Mouse (Mus musculus) gastrocnemius, postnatal 36 days (tissue): Measurements from ENCODE around the gene Gm20517. TPM values are rescaled to one million over a fixed set of nuclear protein-coding genes. Genes with fewer than 3 reads are reported as not detected.

ENCODE experiments used
- DNase-seq, 2 experiments: peaks; one replicate each; pipeline ENCODE4 v3.0.0; 2022
- intact Hi-C: fragments of 180-260 bp; cut with DNase I; formaldehyde crosslinking; loops from one replicate; pipeline ENCODE4 v1.15.1; 2025
- total RNA-seq, 2 experiments: library from RNA; stranded (reverse); gene quantifications; 2 replicates each; pipeline ENCODE4 v1.2.3; 2021

Gene Gm20517
- total RNA-seq, 2 experiments from 2014 or later: 0.42 to 1.3 TPM

GRCm38 (mm10) chr17:47695337-47695710 is 83.9 kb downstream of the Gm20517 start:
- no peak for DNase-seq
- intact Hi-C loops: no loop called here

- no peak for DNase-seq
- intact Hi-C loops: no loop called here
Measured at GRCm38 (mm10) chr17:47698156-47698555, 86.8 kb downstream of the Gm20517 start.

DNA sequence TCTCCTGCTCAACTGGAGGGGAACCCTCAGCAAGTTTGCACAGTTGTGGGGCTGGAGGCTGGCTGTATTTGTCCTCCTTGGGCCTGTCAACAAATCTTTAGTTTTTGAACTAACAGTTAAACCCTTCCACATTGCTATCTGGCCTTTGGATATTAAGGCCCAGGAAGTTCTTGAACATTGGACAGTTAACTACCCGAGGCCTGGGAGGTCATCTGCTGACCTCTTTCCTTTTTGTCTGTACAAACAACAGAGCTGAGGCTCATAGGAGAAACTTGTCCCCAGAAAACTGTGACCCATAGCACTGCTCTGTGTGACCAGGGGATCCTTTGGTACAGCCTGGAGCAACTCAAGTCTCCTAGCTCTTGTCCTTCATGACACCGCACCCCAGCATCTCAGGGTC is 87.7 kb downstream of the Gm20517 start:
- intact Hi-C loops: no loop called here
- DNase-seq: no peak

GRCm38 (mm10) chr17:47701793-47702192 is 90.4 kb downstream of the Gm20517 start:
- DNase-seq: no peak
- intact Hi-C loops: no loop called here

DNA sequence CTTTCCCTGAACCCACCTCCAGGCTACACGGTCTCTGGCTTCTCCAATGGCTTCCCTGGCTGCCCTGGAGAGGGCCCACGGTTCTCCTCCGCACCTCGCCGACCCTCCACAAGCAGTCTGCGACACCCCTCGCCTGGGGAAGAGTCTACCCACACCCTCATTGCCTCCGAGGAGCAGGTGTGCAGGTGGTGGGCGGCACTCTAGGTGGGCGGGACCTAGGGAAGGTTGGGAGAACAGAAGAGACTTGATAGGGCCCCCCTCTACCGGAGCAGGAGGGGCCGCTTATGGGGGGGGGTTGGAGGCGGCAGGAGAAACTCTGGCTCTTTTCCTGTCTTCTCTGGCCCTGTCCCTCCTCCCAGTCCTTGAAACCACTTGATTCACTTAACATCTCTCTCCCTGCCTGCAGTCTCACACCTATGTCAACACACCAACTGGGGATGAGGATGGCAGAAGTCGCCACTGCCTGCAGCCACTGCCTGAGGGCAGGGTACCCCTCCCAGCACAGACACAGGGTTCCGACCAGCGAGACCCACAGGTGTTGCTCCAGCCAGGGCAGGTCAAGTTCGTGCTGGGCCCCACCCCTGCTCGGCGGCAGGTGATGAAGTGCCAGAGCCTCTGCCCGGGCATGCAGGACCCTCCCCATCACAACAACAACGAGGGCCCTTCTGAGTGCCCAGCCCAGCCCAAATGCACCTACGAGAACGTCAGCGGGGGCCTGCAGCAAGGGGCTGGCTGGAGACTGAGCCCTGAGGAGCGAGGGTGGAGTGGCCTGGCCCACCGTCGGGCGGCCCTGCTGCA is 91.4 kb downstream of the Gm20517 start:
- intact Hi-C loops: no loop called here
- DNase-seq: no peak

DNA sequence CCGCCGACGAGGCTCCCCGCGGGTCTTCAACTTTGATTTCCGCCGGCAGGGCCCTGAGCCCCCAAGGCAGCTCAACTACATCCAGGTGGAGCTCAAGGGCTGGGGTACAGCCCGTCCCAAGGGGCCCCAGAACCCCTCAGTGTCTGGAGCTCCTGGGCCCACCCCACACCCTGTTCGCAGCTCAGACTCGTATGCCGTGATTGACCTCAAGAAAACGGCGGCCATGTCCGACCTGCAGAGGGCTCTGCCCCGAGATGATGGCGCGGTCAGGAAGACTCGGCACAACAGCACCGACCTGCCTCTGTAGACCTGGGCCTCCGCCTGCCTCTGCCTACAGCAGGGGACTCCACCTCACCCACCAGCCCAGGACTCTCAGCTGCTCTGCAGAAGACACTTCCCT is 92.2 kb downstream of the Gm20517 start:
- DNase-seq: no peak
- intact Hi-C loops: no loop called here

- no peak for DNase-seq
- intact Hi-C loops: no loop called here
Measured at GRCm38 (mm10) chr17:47704692-47705091, 93.3 kb downstream of the Gm20517 start.

- no peak for DNase-seq
- intact Hi-C loops: no loop called here
Measured at GRCm38 (mm10) chr17:47706196-47706595, 94.8 kb downstream of the Gm20517 start.

GRCm38 (mm10) chr17:47707961-47708360 is 96.6 kb downstream of the Gm20517 start:
- no peak for DNase-seq
- intact Hi-C loops: no loop called here

DNA sequence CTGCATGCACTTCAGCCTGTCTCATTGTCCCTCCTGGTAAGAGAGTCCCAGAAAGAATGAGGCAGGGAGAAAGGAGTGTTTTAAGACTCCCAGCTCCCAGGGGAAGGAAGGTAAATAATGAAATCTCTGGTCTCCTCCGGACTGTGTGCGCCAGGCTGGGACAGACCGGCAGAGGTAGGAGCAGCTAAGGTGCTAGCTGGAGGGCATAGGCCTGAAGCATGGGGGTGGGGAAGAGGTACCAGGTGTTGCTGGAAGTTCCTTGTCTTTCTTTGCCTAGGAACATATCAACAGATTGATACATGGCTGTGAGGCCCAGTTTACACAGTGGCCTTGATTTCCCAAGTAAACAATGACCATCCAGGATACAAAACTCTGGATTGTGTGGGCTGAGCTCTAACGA is 97.6 kb downstream of the Gm20517 start:
- intact Hi-C loops: no loop called here
- DNase-seq: no peak

- intact Hi-C loops: no loop called here
- no peak for DNase-seq
Measured at GRCm38 (mm10) chr17:47710036-47710435, 98.6 kb downstream of the Gm20517 start.

DNA sequence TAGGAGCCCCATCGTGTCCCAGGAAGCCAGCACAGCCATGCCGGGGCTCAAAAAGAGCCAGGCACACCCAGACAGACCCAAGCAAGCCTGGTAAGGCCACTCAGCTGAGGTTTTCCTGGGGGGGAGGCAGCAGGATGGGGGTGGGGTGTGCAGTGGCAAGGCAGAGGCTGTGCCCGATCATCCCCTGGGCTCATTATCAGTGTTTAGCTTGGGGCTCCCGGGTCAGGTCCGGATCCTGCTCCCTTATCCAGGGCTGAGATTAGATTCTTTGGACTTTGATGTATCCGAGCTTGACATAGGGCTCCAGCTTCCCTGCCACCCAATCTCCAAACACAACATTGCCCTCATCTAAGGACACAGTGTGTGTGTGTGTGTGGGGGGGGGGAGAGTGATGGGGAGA is 100.5 kb downstream of the Gm20517 start:
- no peak for DNase-seq
- intact Hi-C loops: no loop called here

- DNase-seq: no peak
- intact Hi-C loops: no loop called here
Measured at GRCm38 (mm10) chr17:47712889-47713571, 101.6 kb downstream of the Gm20517 start.

- intact Hi-C loops: no loop called here
- DNase-seq: no peak
Measured at GRCm38 (mm10) chr17:47715037-47715436, 103.6 kb downstream of the Gm20517 start.

DNA sequence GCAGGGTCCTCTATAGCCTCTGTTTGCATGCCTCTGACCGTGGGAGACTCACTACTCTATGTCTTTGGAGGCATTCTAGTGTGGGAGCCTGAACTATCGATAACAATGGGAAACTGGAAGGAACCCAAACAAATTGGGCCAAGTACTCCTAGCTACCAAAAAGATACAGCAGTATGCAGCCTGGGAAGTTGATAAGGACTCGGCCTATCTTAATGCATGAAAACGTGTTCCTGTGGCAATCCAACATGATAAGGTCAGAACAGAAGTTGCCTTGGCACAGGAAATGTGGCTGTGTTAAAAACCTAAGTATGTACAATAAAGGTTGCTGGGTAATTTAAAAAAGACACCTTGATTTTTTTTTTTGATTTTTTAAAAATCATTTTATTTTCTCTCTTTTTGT is 109.8 kb downstream of the Gm20517 start:
- no peak for DNase-seq
- intact Hi-C loops: no loop called here

DNA sequence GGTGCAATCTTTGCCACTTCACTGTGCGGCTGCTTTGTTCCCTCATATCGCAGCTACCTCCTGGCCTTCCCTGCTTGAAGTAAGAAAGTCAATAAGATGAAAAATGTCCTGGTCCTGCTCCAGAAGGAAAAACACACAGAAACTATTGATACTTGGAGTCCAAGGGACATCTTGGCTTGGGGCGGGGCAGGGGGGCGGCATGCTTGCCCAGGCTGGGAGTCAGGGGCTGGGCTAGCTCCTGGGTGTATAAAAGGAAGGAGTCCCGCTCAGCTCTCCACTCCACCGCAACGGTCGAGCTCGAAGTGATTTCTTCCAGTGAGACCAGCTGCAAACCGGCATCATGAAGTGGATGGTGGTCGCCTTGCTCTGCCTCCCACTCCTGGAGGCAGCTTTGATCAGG is 115.2 kb downstream of the Gm20517 start, which contains the start of gene Pgc:
Gene Pgc (plus strand): TSS at position 277 of the 400 bp plus-strand sequence.
- intact Hi-C loops: no loop called here
- DNase-seq: no peak

DNA sequence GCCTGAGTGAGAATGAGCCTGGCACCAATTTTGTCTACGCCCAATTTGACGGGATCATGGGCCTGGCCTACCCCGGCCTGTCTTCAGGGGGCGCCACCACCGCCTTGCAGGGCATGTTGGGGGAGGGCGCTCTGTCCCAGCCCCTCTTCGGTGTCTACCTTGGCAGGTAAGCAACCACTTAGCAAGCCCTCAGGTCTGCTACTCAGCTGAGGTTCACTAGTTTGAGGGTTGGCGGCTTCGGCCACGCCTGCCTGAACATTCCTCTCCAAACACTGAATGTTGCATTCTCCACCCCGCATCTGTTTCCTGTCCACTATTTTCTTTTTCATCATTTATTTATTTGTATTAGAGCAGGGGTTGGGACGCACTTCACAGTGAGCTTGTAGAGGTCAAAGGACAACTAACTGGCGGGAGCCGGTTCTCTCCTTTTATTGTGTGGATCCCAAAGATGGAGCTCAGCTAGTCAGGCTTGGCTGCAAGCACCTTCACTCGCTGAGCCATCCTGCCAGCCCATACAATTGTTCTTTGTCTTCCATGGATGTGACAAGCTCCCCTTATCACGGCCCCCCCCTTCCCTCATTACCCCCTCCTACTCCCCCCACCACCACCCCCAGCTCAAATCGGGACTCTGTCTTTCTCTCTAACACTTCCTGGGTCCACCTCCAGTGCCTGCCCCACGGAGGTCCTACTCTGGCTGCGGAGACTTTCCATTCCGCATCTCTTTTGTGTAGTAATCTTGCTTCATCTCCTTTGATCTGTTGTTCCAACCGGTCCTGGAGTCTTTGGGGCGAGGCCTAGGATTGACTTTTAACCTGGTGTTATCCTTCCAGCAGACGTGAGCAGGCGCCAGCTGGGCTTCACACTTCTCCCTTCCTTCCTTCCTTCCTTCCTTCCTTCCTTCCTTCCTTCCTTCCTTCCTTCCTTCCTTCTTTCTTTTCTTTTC is 119.5 kb downstream of the Gm20517 start:
- intact Hi-C loops: no loop called here
- DNase-seq: no peak
